Mouse (Mus musculus): ENCODE results near the gene Scn1b.

DNA sequence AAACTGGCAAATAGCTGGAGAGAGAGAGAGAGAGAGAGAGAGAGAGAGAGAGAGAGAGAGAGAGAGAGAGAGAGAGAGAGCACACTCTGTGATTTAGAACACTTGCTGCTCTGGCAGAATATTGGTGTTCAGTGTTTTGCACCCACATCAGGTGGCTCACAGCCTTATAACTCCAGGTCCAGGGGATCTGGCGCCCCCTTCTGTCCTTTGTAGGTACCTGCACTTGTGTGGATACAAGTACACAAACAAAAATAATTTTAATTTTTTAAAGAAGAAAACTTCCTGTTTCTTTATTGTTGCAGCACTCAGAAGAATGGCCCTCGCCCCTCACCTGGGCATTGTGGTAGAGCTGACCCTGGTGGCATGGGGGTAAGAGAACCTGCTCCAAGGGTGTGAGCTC is 45.4 kb upstream of the Scn1b start:
- peak; percentile 84 for TF ChIP-seq RAD21 (IDR thresholded peaks at IDR 0.05; ENCODE audit: low read depth, low read length)
- TF ChIP-seq MAFK (IDR thresholded peaks at IDR 0.05; ENCODE audit: insufficient replicate concordance, low read length), result no peak
- TF ChIP-seq POLR2A (IDR thresholded peaks at IDR 0.05; ENCODE audit: low read depth, low read length), result no peak
- peak; percentile 45 for TF ChIP-seq ZC3H11A (IDR thresholded peaks at IDR 0.05; ENCODE audit: low read depth, low read length)
- TF ChIP-seq SMC3 (IDR thresholded peaks at IDR 0.05; ENCODE audit: low read depth, low read length), result peak; percentile 85
- no peak for TF ChIP-seq CHD2 (IDR thresholded peaks at IDR 0.05; ENCODE audit: low read length)
- TF ChIP-seq PAX5 (IDR thresholded peaks at IDR 0.05; ENCODE audit: low read length), result no peak
- TF ChIP-seq CTCF (conservative IDR thresholded peaks at IDR 0.05 in 1 of 2, IDR thresholded peaks at IDR 0.05 in 1 of 2; ENCODE audit: low read depth in 2 of 2, low read length in 2 of 2), result peak; percentile 44 to 91; a peak in 3 of 4 replicates
- no peak for TF ChIP-seq USF1 (IDR thresholded peaks at IDR 0.05; ENCODE audit: low read depth, low read length)
- TF ChIP-seq RCOR1 (conservative IDR thresholded peaks at IDR 0.05; ENCODE audit: low read depth, low read length), result no peak
- no peak for TF ChIP-seq EP300 (IDR thresholded peaks at IDR 0.05; ENCODE audit: low read length)
